Mouse (Mus musculus) forebrain, embryonic 15.5 days (tissue): ENCODE results near the gene Thsd7a. TPM values are rescaled to one million over a fixed set of nuclear protein-coding genes. Genes with fewer than 3 reads are reported as not detected.
A peak's percentile ranks its signal among the peaks of the same experiment; 100 is the strongest.

Experiments
- ATAC-seq: fragments of 200-750 bp; cut with Nextera tagmentation; replicated peaks from 2 replicates; pipeline ENCODE4 v1.8.0; 2017; ENCODE audit warnings: mild to moderate bottlenecking, moderate TSS enrichment, moderate library complexity
- H3K27ac ChIP-seq: fragments of 300-500 bp; sonication (generic); replicated peaks from 2 replicates; pipeline ENCODE4 v1.5.1; 2015; ENCODE audit warnings: mild to moderate bottlenecking, inconsistent platforms
- H3K27me3 ChIP-seq: fragments of 300-500 bp; sonication (generic); 2 replicates; pipeline ENCODE4 v1.6.1; 2015; ENCODE audit warnings: inconsistent platforms
- H3K36me3 ChIP-seq: fragments of 300-500 bp; sonication (generic); 2 replicates; pipeline ENCODE4 v1.6.1; 2015; ENCODE audit warnings: mild to moderate bottlenecking, inconsistent platforms
- H3K4me1 ChIP-seq: fragments of 300-500 bp; sonication (generic); 2 replicates; pipeline ENCODE4 v1.6.1; 2015; ENCODE audit warnings: inconsistent platforms
- H3K4me2 ChIP-seq: fragments of 300-500 bp; sonication (generic); replicated peaks from 2 replicates; pipeline ENCODE4 v1.6.1; 2015; ENCODE audit warnings: mild to moderate bottlenecking, inconsistent platforms
- H3K4me3 ChIP-seq: fragments of 300-500 bp; sonication (generic); 2 replicates; pipeline ENCODE4 v1.5.1; 2015; ENCODE audit warnings: mild to moderate bottlenecking, inconsistent platforms
- H3K9ac ChIP-seq: fragments of 300-500 bp; sonication (generic); replicated peaks from 2 replicates; pipeline ENCODE4 v1.6.1; 2015; ENCODE audit warnings: mild to moderate bottlenecking, inconsistent platforms
- H3K9me3 ChIP-seq: fragments of 300-500 bp; sonication (generic); 2 replicates; pipeline ENCODE4 v1.6.1; 2016; ENCODE audit warnings: inconsistent platforms
- WGBS: fragments of 180-500 bp; shearing (Covaris S2); methylation state at CpG from one replicate; pipeline ENCODE4 v1.1.7; 2015; ENCODE audit warnings: mixed read lengths; 5-methylcytosine and 5-hydroxymethylcytosine counted together
- polyA plus RNA-seq: library from polyadenylated mRNA; unstranded; fragments of >200 nt; fragmentation: Nextera tagmentation; extraction: Ambion mirVana; gene quantifications from 2 replicates; pipeline ENCODE4 v1.2.1, GENCODE M21; 2015

The Thsd7a gene
- polyA plus RNA-seq, 1 experiment from 2014 or later = 13.8 TPM

GRCm38 (mm10) chr6:12416976-12417375 lies 332.2 kb downstream of the Thsd7a start:
- no peak overlapping the region for H3K9ac ChIP-seq
- no peaks in the 10 kb centered on the region for H3K27me3 ChIP-seq
- H3K4me3 ChIP-seq = no peak overlapping the region
- no peaks in the 10 kb centered on the region for H3K36me3 ChIP-seq
- H3K9me3 ChIP-seq = no peaks in the 10 kb centered on the region
- no peak overlapping the region for H3K4me2 ChIP-seq
- no peaks in the 10 kb centered on the region for H3K4me1 ChIP-seq
- 50% methylated on average over 4 of the region's 4 CpGs for WGBS
- ATAC-seq = no peak
- no peak overlapping the region for H3K27ac ChIP-seq

- no peak overlapping the region for H3K27ac ChIP-seq
- ATAC-seq = no peak
- no peaks in the 10 kb centered on the region for H3K36me3 ChIP-seq
Observed at GRCm38 (mm10) chr6:12404441-12404840, 344.8 kb downstream of the Thsd7a start.

GRCm38 (mm10) chr6:12402996-12403395 lies 346.2 kb downstream of the Thsd7a start:
- no peaks in the 10 kb centered on the region for H3K36me3 ChIP-seq
- no peak overlapping the region for H3K4me3 ChIP-seq
- no peak overlapping the region for H3K9ac ChIP-seq
- H3K4me2 ChIP-seq = no peak overlapping the region
- no peaks in the 10 kb centered on the region for H3K9me3 ChIP-seq
- no peaks in the 10 kb centered on the region for H3K27me3 ChIP-seq
- ATAC-seq = no peak
- no peaks in the 10 kb centered on the region for H3K4me1 ChIP-seq
- no peak overlapping the region for H3K27ac ChIP-seq
- 96% methylated on average over 1 of the region's 1 CpGs for WGBS

More at GRCm38 (mm10) chr6:12404441-12404840, 344.8 kb downstream of the Thsd7a start:
- Histone ChIP-seq H3K9ac (no peak overlapping the region), H3K9me3 (no peaks in the 10 kb centered on the region), H3K4me2 (no peak overlapping the region), H3K4me1 (no peaks in the 10 kb centered on the region), H3K27me3 (no peaks in the 10 kb centered on the region), H3K4me3 (no peak overlapping the region)
- 56% methylated on average over 2 of the region's 2 CpGs for WGBS

GRCm38 (mm10) chr6:12397776-12398522 lies 351.3 kb downstream of the Thsd7a start:
- no peaks in the 10 kb centered on the region for H3K36me3 ChIP-seq
- no peaks in the 10 kb centered on the region for H3K4me1 ChIP-seq
- H3K9ac ChIP-seq = no peak overlapping the region
- H3K4me2 ChIP-seq = no peak overlapping the region
- no peaks in the 10 kb centered on the region for H3K27me3 ChIP-seq
- H3K4me3 ChIP-seq = no peak overlapping the region
- 91% methylated on average over 8 of the region's 8 CpGs for WGBS
- H3K27ac ChIP-seq = no peak overlapping the region
- no peak for ATAC-seq
- H3K9me3 ChIP-seq = no peaks in the 10 kb centered on the region

GRCm38 (mm10) chr6:12393574-12394380 lies 355.4 kb downstream of the Thsd7a start:
- no peak for ATAC-seq
- H3K4me3 ChIP-seq = no peak overlapping the region
- H3K4me2 ChIP-seq = no peak overlapping the region
- no peaks in the 10 kb centered on the region for H3K9me3 ChIP-seq
- no peaks in the 10 kb centered on the region for H3K4me1 ChIP-seq
- no peak overlapping the region for H3K27ac ChIP-seq
- WGBS = 74% methylated on average over 2 of the region's 2 CpGs
- no peaks in the 10 kb centered on the region for H3K27me3 ChIP-seq
- no peaks in the 10 kb centered on the region for H3K36me3 ChIP-seq
- no peak overlapping the region for H3K9ac ChIP-seq

- no peak overlapping the region for H3K9ac ChIP-seq
- H3K27ac ChIP-seq = no peak overlapping the region
- H3K27me3 ChIP-seq = no peaks in the 10 kb centered on the region
- H3K9me3 ChIP-seq = no peaks in the 10 kb centered on the region
- H3K4me1 ChIP-seq = no peaks in the 10 kb centered on the region; the same call in 1 of the 2 replicates
- no peaks in the 10 kb centered on the region for H3K36me3 ChIP-seq
- no peak overlapping the region for H3K4me3 ChIP-seq
- ATAC-seq = no peak
- 59% methylated on average over 1 of the region's 1 CpGs for WGBS
- no peak overlapping the region for H3K4me2 ChIP-seq
Observed at GRCm38 (mm10) chr6:12386731-12387130, 362.5 kb downstream of the Thsd7a start.

GRCm38 (mm10) chr6:12385591-12385990 lies 363.6 kb downstream of the Thsd7a start:
- Histone ChIP-seq H3K27me3 (no peaks in the 10 kb centered on the region), H3K4me2 (no peak overlapping the region), H3K4me1 (peaks cover 11% of the 10 kb centered on the region), H3K9ac (no peak overlapping the region), H3K9me3 (no peaks in the 10 kb centered on the region), H3K27ac (no peak overlapping the region), H3K4me3 (no peak overlapping the region), H3K36me3 (no peaks in the 10 kb centered on the region)
- 78% methylated on average over 3 of the region's 3 CpGs for WGBS
- no peak for ATAC-seq

GRCm38 (mm10) chr6:12381136-12381778 lies 368.0 kb downstream of the Thsd7a start:
- no peaks in the 10 kb centered on the region for H3K27me3 ChIP-seq
- H3K4me3 ChIP-seq = no peak overlapping the region
- WGBS = 33% methylated on average over 6 of the region's 6 CpGs
- H3K9ac ChIP-seq = no peak overlapping the region
- peak; percentile 97 for ATAC-seq
- peaks cover 11% of the 10 kb centered on the region for H3K4me1 ChIP-seq
- H3K36me3 ChIP-seq = no peaks in the 10 kb centered on the region
- peak overlapping the region; percentile 43 for H3K27ac ChIP-seq
- no peaks in the 10 kb centered on the region for H3K9me3 ChIP-seq
- H3K4me2 ChIP-seq = no peak overlapping the region

GRCm38 (mm10) chr6:12380717-12381116 lies 368.5 kb downstream of the Thsd7a start:
- H3K36me3 ChIP-seq = no peaks in the 10 kb centered on the region
- H3K4me1 ChIP-seq = peaks cover 11% of the 10 kb centered on the region
- H3K4me2 ChIP-seq = no peak overlapping the region
- no peaks in the 10 kb centered on the region for H3K27me3 ChIP-seq
- no peak overlapping the region for H3K9ac ChIP-seq
- WGBS = 37% methylated on average over 2 of the region's 2 CpGs
- H3K4me3 ChIP-seq = no peak overlapping the region
- ATAC-seq = 0 out of 2 replicates have a peak, but pooled peaks have one; percentile 44
- H3K27ac ChIP-seq = peak overlapping the region; percentile 27; the same call in 1 of the 2 replicates
- H3K9me3 ChIP-seq = no peaks in the 10 kb centered on the region

- H3K27me3 ChIP-seq = no peaks in the 10 kb centered on the region
- no peak overlapping the region for H3K4me2 ChIP-seq
- H3K9me3 ChIP-seq = no peaks in the 10 kb centered on the region
- no peaks in the 10 kb centered on the region for H3K36me3 ChIP-seq
- no peak overlapping the region for H3K4me3 ChIP-seq
- no peak overlapping the region for H3K9ac ChIP-seq
- WGBS = 69% methylated on average over 2 of the region's 2 CpGs
- H3K27ac ChIP-seq = no peak overlapping the region
- H3K4me1 ChIP-seq = no peaks in the 10 kb centered on the region
- ATAC-seq = no peak
Observed at GRCm38 (mm10) chr6:12358737-12359136, 390.5 kb downstream of the Thsd7a start.

- peaks cover 9% of the 10 kb centered on the region for H3K4me1 ChIP-seq
- no peaks in the 10 kb centered on the region for H3K9me3 ChIP-seq
- no peak overlapping the region for H3K4me3 ChIP-seq
- no peak overlapping the region for H3K27ac ChIP-seq
- no peaks in the 10 kb centered on the region for H3K36me3 ChIP-seq
- 65% methylated on average over 2 of the region's 2 CpGs for WGBS
- no peak for ATAC-seq
- no peak overlapping the region for H3K9ac ChIP-seq
- no peak overlapping the region for H3K4me2 ChIP-seq
- H3K27me3 ChIP-seq = no peaks in the 10 kb centered on the region
Observed at GRCm38 (mm10) chr6:12353573-12353972, 395.6 kb downstream of the Thsd7a start.

- WGBS = 50% methylated on average over 9 of the region's 9 CpGs
- 0 out of 2 replicates have a peak overlapping the region, but pooled peaks have one; percentile 37 for H3K27ac ChIP-seq
- ATAC-seq = peak; percentile 75
- H3K36me3 ChIP-seq = no peaks in the 10 kb centered on the region
- no peaks in the 10 kb centered on the region for H3K27me3 ChIP-seq
- no peaks in the 10 kb centered on the region for H3K9me3 ChIP-seq
- no peak overlapping the region for H3K9ac ChIP-seq
- H3K4me3 ChIP-seq = no peak overlapping the region
- peaks cover 9% of the 10 kb centered on the region for H3K4me1 ChIP-seq
- H3K4me2 ChIP-seq = no peak overlapping the region
Observed at GRCm38 (mm10) chr6:12352165-12352719, 397.0 kb downstream of the Thsd7a start.
